Mouse (Mus musculus) C2C12 (cell line): ENCODE measurements around the gene A330070K13Rik.

Experiments used
- CEBPB ChIP-seq: IDR thresholded peaks from one replicate; pipeline ENCODE4 v1.6.1; 2011; ENCODE audit warnings: low read depth, mild to moderate bottlenecking, control low read depth, moderate library complexity
- CTCF ChIP-seq: IDR thresholded peaks from one replicate; pipeline ENCODE4 v1.5.1; 2011; ENCODE audit not compliant: control insufficient read depth, insufficient read depth, insufficient read length
- MAX ChIP-seq: IDR thresholded peaks from one replicate; pipeline ENCODE4 v1.6.1; 2011; ENCODE audit warnings: mild to moderate bottlenecking, control low read depth
- MYOD1 ChIP-seq: IDR thresholded peaks from one replicate; pipeline ENCODE4 v1.6.1; 2011; ENCODE audit warnings: low read depth; ENCODE audit not compliant: control insufficient read depth, insufficient read length
- USF1 ChIP-seq: IDR thresholded peaks from one replicate; pipeline ENCODE4 v1.6.1; 2011; ENCODE audit warnings: low read depth, mild to moderate bottlenecking, control low read depth, moderate library complexity

GRCm38 (mm10) chr5:130345871-130346270 lies 38.6 kb downstream of the A330070K13Rik start:
- TF ChIP-seq USF1: no peak
- no peak for TF ChIP-seq CTCF
- TF ChIP-seq MYOD1: no peak
- TF ChIP-seq MAX: no peak
- no peak for TF ChIP-seq CEBPB
